ENCODE assay signal across 8 mouse cellular contexts in genomic region chr14:47276637-47277393, GRCm38 (mm10). TPM values are rescaled to one million over a fixed set of nuclear protein-coding genes. Genes with fewer than 3 reads are reported as not detected.
DNase-seq lines count a peak whose midpoint lies in the region; ATAC-seq and TF ChIP-seq lines count a peak whose summit lies in the region.

Wdhd1 (minus strand) TSS chr14:47276857.
Socs4 (plus strand) TSS chr14:47276931.

- peak within 1 kb of the TSS; percentile 67 to 78 for H3K4me3 ChIP-seq in MEL (ENCODE audit: control insufficient read depth in 1 of 2, insufficient read depth in 1 of 2, low read depth in 2 of 2, low read length in 2 of 2)
- peak within 1 kb of the TSS; percentile 98 for H3K4me3 ChIP-seq in cerebellum, adult 2 months (replicated peaks; ENCODE audit: insufficient read depth, low read depth, low read length)
- peak within 1 kb of the TSS; percentile 92 for H3K4me3 ChIP-seq in lung, embryonic 16.5 days (ENCODE audit: low read length)

- H3K27ac ChIP-seq in MEL (ENCODE audit: control insufficient read depth, low read depth, low read length): peak within 1 kb of the TSS; percentile 76
- peak within 1 kb of the TSS; percentile 77 for H3K27ac ChIP-seq in cerebellum, adult 2 months (ENCODE audit: insufficient read depth, low read length)
- H3K27ac ChIP-seq in lung, embryonic 16.5 days (ENCODE audit: low read length): peak within 1 kb of the TSS; percentile 95

- no peaks in the 10 kb centered on the region for H3K9me3 ChIP-seq in MEL (replicated peaks; ENCODE audit: insufficient read depth, low read length)
- no peaks in the 10 kb centered on the region for H3K9me3 ChIP-seq in lung, embryonic 16.5 days (ENCODE audit: control insufficient read depth, low read length)

- peak; percentile 80 to 97; a peak in 3 of 4 replicates for TF ChIP-seq POLR2A in MEL (IDR thresholded peaks at IDR 0.05; ENCODE audit: control insufficient read depth in 1 of 2, insufficient read depth in 1 of 2, low read depth in 1 of 2, low read length in 2 of 2, poor library complexity in 1 of 2)
- peak; percentile 87 for TF ChIP-seq POLR2A in cerebellum, adult 2 months (IDR thresholded peaks at IDR 0.05; ENCODE audit: borderline replicate concordance, insufficient read depth, low read length)

- no peaks in the 10 kb centered on the region for H3K27me3 ChIP-seq in MEL (ENCODE audit: control insufficient read depth in 1 of 2, insufficient read depth in 2 of 2, low read length in 2 of 2)
- H3K27me3 ChIP-seq in cerebellum, adult 2 months (ENCODE audit: control insufficient read depth, insufficient read depth, low read length): no peaks in the 10 kb centered on the region
- H3K27me3 ChIP-seq in lung, embryonic 16.5 days (ENCODE audit: control insufficient read depth, insufficient read depth, low read depth, low read length): no peaks in the 10 kb centered on the region

- H3K9ac ChIP-seq in MEL (ENCODE audit: control insufficient read depth, low read depth, low read length, poor library complexity, severe bottlenecking): peak within 1 kb of the TSS; percentile 95
- peak within 1 kb of the TSS; percentile 94 for H3K9ac ChIP-seq in lung, embryonic 16.5 days (ENCODE audit: low read length)

- peaks cover 0 to 7% of the 10 kb centered on the region in 2 experiments; a peak in 1 of 4 replicates for H3K4me1 ChIP-seq in MEL (ENCODE audit: control insufficient read depth in 1 of 2, insufficient read depth in 2 of 2, low read length in 2 of 2)
- no peaks in the 10 kb centered on the region; the same call in none of the 2 replicates for H3K4me1 ChIP-seq in cerebellum, adult 2 months (ENCODE audit: control insufficient read depth, insufficient read depth, low read length)
- H3K4me1 ChIP-seq in lung, embryonic 16.5 days (replicated peaks; ENCODE audit: control insufficient read depth, insufficient read depth, low read length): no peaks in the 10 kb centered on the region; the same call in none of the 2 replicates

- H3K36me3 ChIP-seq in MEL (ENCODE audit: control insufficient read depth in 1 of 2, insufficient read depth in 2 of 2, low read length in 2 of 2): peaks cover 18 to 24% of the 10 kb centered on the region in 2 experiments
- H3K36me3 ChIP-seq in lung, embryonic 16.5 days (ENCODE audit: control insufficient read depth, insufficient read depth, low read length): peaks cover 5% of the 10 kb centered on the region; the same call in 1 of the 2 replicates

- peaks cover 55% of the 10 kb centered on the region for H3K79me2 ChIP-seq in MEL (ENCODE audit: control insufficient read depth, insufficient read depth, low read length, poor library complexity)

- DNase-seq in MEL (ENCODE audit: low read depth, low spot score): peak; percentile 95
- DNase-seq in cerebellum, adult 2 months: peak; percentile 96 to 97
- peak; percentile 93 for DNase-seq in forelimb bud, embryonic 11.5 days (ENCODE audit: low read depth, low spot score)
- peak; percentile 71 for DNase-seq in layer of hippocampus, adult 9-10 months (ENCODE audit: low spot score)
- peak; percentile 94 for DNase-seq in ovary, postnatal 10 days (ENCODE audit: low spot score)
- peak; percentile 92 to 94 for DNase-seq in thymus, postnatal 10 days (ENCODE audit: low spot score in 2 of 2)

- TF ChIP-seq RAD21 in MEL (IDR thresholded peaks at IDR 0.05; ENCODE audit: low read depth, low read length): no peak

- TF ChIP-seq EP300 in MEL (IDR thresholded peaks at IDR 0.05; ENCODE audit: low read depth in 1 of 2, low read length in 2 of 2): no peak

- TF ChIP-seq CTCF in MEL (IDR thresholded peaks at IDR 0.05 in 2 of 3, conservative IDR thresholded peaks at IDR 0.05 in 1 of 3; ENCODE audit: control insufficient read depth in 1 of 3, insufficient read depth in 1 of 3, low read depth in 2 of 3, low read length in 3 of 3, poor library complexity in 1 of 3, severe bottlenecking in 1 of 3): no peak
- TF ChIP-seq CTCF in cerebellum, adult 2 months (IDR thresholded peaks at IDR 0.05; ENCODE audit: borderline replicate concordance, insufficient read depth, low read depth, low read length): no peak

- WGBS in cerebellum, adult 2 months: under 1% methylated on average over 77 of the region's 77 CpGs
- under 1% methylated on average over 67 of the region's 77 CpGs for WGBS in lung, embryonic 16.5 days

- ATAC-seq in hematopoietic stem cell, adult 5-6 weeks (replicated peaks in 1 of 2; ENCODE audit: insufficient read depth in 1 of 2, low FRiP score in 2 of 2, low TSS enrichment in 1 of 2, low read depth in 1 of 2, poor library complexity in 2 of 2, severe bottlenecking in 2 of 2): peak; percentile 80 to 91
- ATAC-seq in lung, embryonic 16.5 days (ENCODE audit: low read depth): peak; percentile 98

- H3K4me2 ChIP-seq in lung, embryonic 16.5 days (ENCODE audit: low read depth, low read length): peak within 1 kb of the TSS; percentile 54

TF ChIP-seq in MEL, 35 proteins besides CTCF, POLR2A, EP300 and RAD21:
- peak; percentile 61; the same call in 1 of the 2 replicates for TF ChIP-seq ZMIZ1 (IDR thresholded peaks at IDR 0.05; ENCODE audit: low read depth, low read length)
- TF ChIP-seq NELFE (IDR thresholded peaks at IDR 0.05; ENCODE audit: low read depth, low read length): peak; percentile 92
- TF ChIP-seq SIN3A (IDR thresholded peaks at IDR 0.05; ENCODE audit: low read length): peak; percentile 88
- TF ChIP-seq CHD2 (IDR thresholded peaks at IDR 0.05; ENCODE audit: low read length): no peak
- peak; percentile 49 for TF ChIP-seq TCF12 (IDR thresholded peaks at IDR 0.05; ENCODE audit: low read depth, low read length)
- TF ChIP-seq ELF1 (IDR thresholded peaks at IDR 0.05; ENCODE audit: low read depth, low read length): peak; percentile 99
- peak; percentile 40; the same call in 1 of the 2 replicates for TF ChIP-seq TBP (IDR thresholded peaks at IDR 0.05; ENCODE audit: low read depth, low read length)
- no peak for TF ChIP-seq GABPA (IDR thresholded peaks at IDR 0.05; ENCODE audit: low read depth, low read length)
- peak; percentile 96 for TF ChIP-seq NRF1 (IDR thresholded peaks at IDR 0.05; ENCODE audit: insufficient read depth, low read depth, low read length, poor library complexity, severe bottlenecking)
- TF ChIP-seq MAZ (IDR thresholded peaks at IDR 0.05; ENCODE audit: low read depth, low read length): peak; percentile 69; the same call in 1 of the 2 replicates
- peak; percentile 86 for TF ChIP-seq HCFC1 (IDR thresholded peaks at IDR 0.05; ENCODE audit: low read depth, low read length)
- no peak for TF ChIP-seq GATA1 (IDR thresholded peaks at IDR 0.05; ENCODE audit: low read depth, low read length)
- no peak for TF ChIP-seq MAFK (IDR thresholded peaks at IDR 0.05; ENCODE audit: borderline replicate concordance, low read depth, low read length)
- TF ChIP-seq POLR2AphosphoS2 (IDR thresholded peaks at IDR 0.05; ENCODE audit: low read length): peak; percentile 68
- no peak for TF ChIP-seq MYB (IDR thresholded peaks at IDR 0.05; ENCODE audit: low read depth, low read length)
- peak; percentile 32 for TF ChIP-seq MAX (IDR thresholded peaks at IDR 0.05; ENCODE audit: low read length)
- TF ChIP-seq MXI1 (IDR thresholded peaks at IDR 0.05; ENCODE audit: low read depth, low read length): peak; percentile 56
- peak; percentile 95; the same call in 1 of the 2 replicates for TF ChIP-seq E2F4 (IDR thresholded peaks at IDR 0.05; ENCODE audit: borderline replicate concordance, low read depth, low read length)
TF ChIP-seq in MEL: peak in this region for 13.

RNA-seq across cellular contexts. Expression of gene Wdhd1, which starts in this region (rescaled TPM):
- 49.1 and 51.6 TPM in 2 replicates for total RNA-seq in MEL (2012; rRNA removed)
- polyA plus RNA-seq in MEL (2012; ENCODE audit: insufficient read depth in 1 of 2, insufficient read length in 2 of 2, low read depth in 1 of 2, low replicate concordance in 2 of 2, missing spikeins in 1 of 2): 10 to 100 TPM in 1 of 2 experiments, not detected in 1; 91.5 TPM
- 6.8 and 7.9 TPM in 2 replicates for polyA plus RNA-seq in cerebellum, adult 2 months (2012; rRNA removed)
- 97.9 and 104 TPM in 2 replicates for total RNA-seq in hematopoietic stem cell, adult 5-6 weeks (2017)
- polyA plus RNA-seq in lung, embryonic 16.5 days (2015; fragmentation: Nextera tagmentation; extraction: Ambion mirVana): 30.8 and 32.9 TPM in 2 replicates

RNA-seq across cellular contexts. Expression of gene Socs4, which starts in this region (rescaled TPM):
- total RNA-seq in MEL (2012; rRNA removed): 8.7 and 8.8 TPM in 2 replicates
- polyA plus RNA-seq in MEL (2012; ENCODE audit: insufficient read depth in 1 of 2, insufficient read length in 2 of 2, low read depth in 1 of 2, low replicate concordance in 2 of 2, missing spikeins in 1 of 2): 10 to 100 TPM; 13.9 to 21.0 TPM
- 5.9 and 6.1 TPM in 2 replicates for polyA plus RNA-seq in cerebellum, adult 2 months (2012; rRNA removed)
- 25.4 and 30.9 TPM in 2 replicates for total RNA-seq in hematopoietic stem cell, adult 5-6 weeks (2017)
- polyA plus RNA-seq in lung, embryonic 16.5 days (2015; fragmentation: Nextera tagmentation; extraction: Ambion mirVana): 2.6 and 2.8 TPM in 2 replicates

Comparison
In these comparisons a context has a peak if more than half of its experiments do, and no peak if none do; other contexts are left out.
1. Peak in every context shown above with its lines: DNase-seq, ATAC-seq, H3K4me3 ChIP-seq and H3K27ac ChIP-seq.